Mouse (Mus musculus) cerebellum, adult 2 months (tissue): ENCODE measurements at regions not wholly inside any gene's neighbourhood (a gene's known extent, or its start where the extent isn't known, plus 50 kb on each side); places are given as distances from the start of the nearest gene placed in this dataset.

ENCODE experiments used
- CTCF ChIP-seq: fragments of 200-500 bp; IDR thresholded peaks from 2 replicates; pipeline ENCODE4 v1.5.1; 2011; ENCODE audit warnings: low read depth, mild to moderate bottlenecking, control low read depth, low read length, moderate library complexity, borderline replicate concordance; ENCODE audit not compliant: insufficient read depth
- POLR2A ChIP-seq: fragments of 200-500 bp; IDR thresholded peaks from 2 replicates; pipeline ENCODE4 v1.6.1; 2011; ENCODE audit warnings: low read length, control low read depth, borderline replicate concordance; ENCODE audit not compliant: insufficient read depth

- TF ChIP-seq CTCF, result no peak
- TF ChIP-seq POLR2A, result no peak
Observed at GRCm38 (mm10) chr10:112810181-112810580, 118.6 kb downstream of the Atxn7l3b start.
